Mouse (Mus musculus): ENCODE measurements around the gene Mxi1. TPM values are rescaled to one million over a fixed set of nuclear protein-coding genes. Genes with fewer than 3 reads are reported as not detected.
A peak's percentile ranks its signal among the peaks of the same experiment; 100 is the strongest.

Gene Mxi1
- total RNA-seq, 1 experiment from 2014 or later = 27.3 TPM

- DNase-seq = no peak
These were observed 11.0 kb downstream of the Mxi1 start for GRCm38 (mm10) chr19:53321273-53321672.

- DNase-seq = no peak
These were observed 12.2 kb downstream of the Mxi1 start for GRCm38 (mm10) chr19:53322438-53323048.

- no peak for DNase-seq
These were observed 14.5 kb downstream of the Mxi1 start for GRCm38 (mm10) chr19:53324866-53325265.

- peak; percentile 80 for DNase-seq
These were observed 15.4 kb downstream of the Mxi1 start for GRCm38 (mm10) chr19:53325578-53326295.

- DNase-seq = peak; percentile 62
These were observed 17.8 kb downstream of the Mxi1 start for GRCm38 (mm10) chr19:53328116-53328515.

GRCm38 (mm10) chr19:53329221-53329991 lies 19.1 kb downstream of the Mxi1 start:
- DNase-seq = peak; percentile 95

GRCm38 (mm10) chr19:53329992-53330381 lies 19.7 kb downstream of the Mxi1 start:
- DNase-seq = peak; percentile 84

GRCm38 (mm10) chr19:53331882-53332500 lies 21.7 kb downstream of the Mxi1 start:
- no peak for DNase-seq

- no peak for DNase-seq
These were observed 23.4 kb downstream of the Mxi1 start for GRCm38 (mm10) chr19:53333730-53334129.

- no peak for DNase-seq
These were observed 24.9 kb downstream of the Mxi1 start for GRCm38 (mm10) chr19:53335241-53335640.

- peak; percentile 40 for DNase-seq
These were observed 30.1 kb downstream of the Mxi1 start for GRCm38 (mm10) chr19:53340423-53340822.

GRCm38 (mm10) chr19:53343174-53343881 lies 33.0 kb downstream of the Mxi1 start:
- DNase-seq = no peak

- no peak for DNase-seq
These were observed 33.7 kb downstream of the Mxi1 start for GRCm38 (mm10) chr19:53344062-53344461.

GRCm38 (mm10) chr19:53345766-53346165 lies 35.4 kb downstream of the Mxi1 start:
- DNase-seq = no peak

- no peak for DNase-seq
These were observed 43.5 kb downstream of the Mxi1 start for GRCm38 (mm10) chr19:53353864-53354263.

GRCm38 (mm10) chr19:53354271-53355000 lies 44.1 kb downstream of the Mxi1 start:
- no peak for DNase-seq

GRCm38 (mm10) chr19:53355065-53355464 lies 44.7 kb downstream of the Mxi1 start:
- DNase-seq = no peak

- peak; percentile 78 for DNase-seq
These were observed 49.1 kb downstream of the Mxi1 start for GRCm38 (mm10) chr19:53359160-53360033.

- DNase-seq = no peak
These were observed 50.1 kb downstream of the Mxi1 start for GRCm38 (mm10) chr19:53360265-53360958.

- DNase-seq = peak; percentile 59
These were observed 52.6 kb downstream of the Mxi1 start for GRCm38 (mm10) chr19:53362967-53363366.

Data from adrenal gland, postnatal 14 days (tissue).